Mouse (Mus musculus) thymus, postnatal 36 days (tissue): Measurements from ENCODE around the gene Dera.
"Not testable (repeated sequence)": the region's sequence is repeated elsewhere in the genome, so short reads cannot be mapped to it uniquely, and the experiment has no call there.

ENCODE experiments used
- DNase-seq, 2 experiments: peaks; one replicate each; pipeline ENCODE4 v3.0.0; 2022; ENCODE audit warnings: mixed read lengths in 2 of 2

Gene Dera

GRCm38 (mm10) chr6:137754056-137754856 is at the start of gene Dera:
Gene Dera (plus strand): TSS chr6:137754546.
- peak; percentile 90 to 91 for DNase-seq

- no peak for DNase-seq
Observed at GRCm38 (mm10) chr6:137706209-137706608, 48.1 kb upstream of the Dera start.

GRCm38 (mm10) chr6:137708726-137709405 is 45.5 kb upstream of the Dera start:
- not testable (repeated sequence) for DNase-seq

GRCm38 (mm10) chr6:137710179-137711037 is 43.9 kb upstream of the Dera start:
- no peak for DNase-seq

- DNase-seq, result no peak
Observed at GRCm38 (mm10) chr6:137712654-137713309, 41.6 kb upstream of the Dera start.

GRCm38 (mm10) chr6:137713310-137713664 is 41.1 kb upstream of the Dera start:
- no peak for DNase-seq

GRCm38 (mm10) chr6:137716802-137717201 is 37.5 kb upstream of the Dera start:
- no peak for DNase-seq

GRCm38 (mm10) chr6:137722220-137722931 is 32.0 kb upstream of the Dera start:
- DNase-seq, result no peak

- DNase-seq, result no peak
Observed at GRCm38 (mm10) chr6:137723898-137724297, 30.4 kb upstream of the Dera start.

- DNase-seq, result peak in 1 of 2 experiments; percentile 10
Observed at GRCm38 (mm10) chr6:137734460-137734845, 19.9 kb upstream of the Dera start.

- DNase-seq, result peak; percentile 90 to 93
Observed at GRCm38 (mm10) chr6:137734846-137735609, 19.3 kb upstream of the Dera start, which contains the start of gene Strap. Gene Strap (plus strand): TSS chr6:137735078.

- peak in 1 of 2 experiments; percentile 13 for DNase-seq
Observed at GRCm38 (mm10) chr6:137735671-137736238, 18.6 kb upstream of the Dera start.

- no peak for DNase-seq
Observed at GRCm38 (mm10) chr6:137740972-137741371, 13.4 kb upstream of the Dera start.

GRCm38 (mm10) chr6:137744700-137745099 is 9.6 kb upstream of the Dera start:
- no peak for DNase-seq

- no peak for DNase-seq
Observed at GRCm38 (mm10) chr6:137747174-137747928, 7.0 kb upstream of the Dera start.

GRCm38 (mm10) chr6:137751551-137752274 is 2.6 kb upstream of the Dera start:
- DNase-seq, result no peak

- no peak for DNase-seq
Observed at GRCm38 (mm10) chr6:137752275-137752655, 2.1 kb upstream of the Dera start.

GRCm38 (mm10) chr6:137754857-137755232 is 499 bp downstream of the Dera start:
- DNase-seq, result no peak

GRCm38 (mm10) chr6:137756310-137756709 is 2.0 kb downstream of the Dera start:
- DNase-seq, result peak; percentile 15 to 27
